Mouse (Mus musculus): ENCODE results near the gene Smg9. TPM values are rescaled to one million over a fixed set of nuclear protein-coding genes. Genes with fewer than 3 reads are reported as not detected.

Gene Smg9
- 30.2 and 33.3 TPM in 2 replicates for polyA plus RNA-seq (2015; fragmentation: Nextera tagmentation; extraction: Ambion mirVana)

GRCm38 (mm10) chr7:24399256-24400081 is at the start of gene Smg9:
Gene Smg9, plus strand, starts transcription at chr7:24399619.
- peak; percentile 100 for DNase-seq (ENCODE audit: low spot score)

DNA sequence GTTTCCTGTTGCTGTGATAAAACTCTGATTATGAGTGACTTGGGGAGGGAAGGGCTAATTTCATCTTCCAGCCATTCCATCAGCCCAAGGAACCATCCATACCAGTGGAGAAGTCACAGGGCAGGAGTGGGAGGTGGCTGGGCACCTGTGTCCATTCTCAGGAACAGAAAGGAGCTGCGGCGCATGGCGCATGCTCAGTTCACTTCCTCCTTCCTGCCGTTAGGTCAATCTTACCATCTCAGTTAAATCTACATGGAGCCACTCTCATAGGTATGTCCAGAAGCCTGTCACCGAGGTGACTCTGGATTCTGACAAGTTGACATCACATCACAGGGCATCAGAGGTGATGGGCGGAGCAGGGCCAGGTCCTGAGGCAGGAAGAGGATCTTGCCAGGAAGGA is 43.8 kb upstream of the Smg9 start:
- no peak for DNase-seq (ENCODE audit: low spot score)

- no peak for DNase-seq (ENCODE audit: low spot score)
Observed at GRCm38 (mm10) chr7:24356081-24356480, 43.3 kb upstream of the Smg9 start.

DNA sequence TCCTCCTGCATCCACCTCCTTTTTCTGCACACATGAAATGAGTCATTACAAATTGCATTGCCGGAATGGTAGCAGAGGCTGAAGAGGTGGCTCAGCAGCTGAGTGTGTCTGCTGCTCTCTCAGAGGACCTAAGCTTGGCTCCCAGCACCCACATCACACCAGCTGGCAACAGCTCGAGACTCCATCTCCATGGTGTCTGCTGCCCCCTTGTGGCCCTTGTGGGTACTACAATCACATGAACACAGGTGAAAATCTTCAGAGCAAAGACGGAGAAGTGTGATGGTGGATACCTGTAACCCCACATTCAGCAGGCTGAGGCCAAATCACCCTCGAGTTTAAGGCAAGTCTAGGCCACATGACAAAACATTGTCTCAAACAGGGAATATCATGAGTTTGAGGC is 41.5 kb upstream of the Smg9 start:
- DNase-seq (ENCODE audit: low spot score): peak; percentile 31

DNA sequence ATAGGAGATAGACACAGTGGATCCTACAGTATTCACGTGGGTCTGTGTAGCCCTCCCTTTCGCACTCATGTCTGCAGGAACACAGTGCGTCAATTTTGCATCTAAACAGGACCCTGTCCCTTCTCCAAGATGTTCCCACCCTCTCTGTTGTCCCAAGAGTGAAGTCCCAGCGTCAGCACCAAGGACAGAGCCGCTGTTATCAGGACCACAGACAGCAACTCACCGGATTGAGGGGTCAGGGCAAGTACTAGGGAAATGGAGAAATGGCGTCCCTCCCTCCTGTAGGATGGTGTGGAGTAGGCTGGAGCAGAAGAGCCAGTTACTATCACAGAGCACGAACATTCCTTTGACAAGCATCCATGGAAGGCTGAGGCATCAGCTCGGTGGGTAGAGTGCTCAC is 40.1 kb upstream of the Smg9 start:
- DNase-seq (ENCODE audit: low spot score): peak; percentile 38

- DNase-seq (ENCODE audit: low spot score): no peak
Observed at GRCm38 (mm10) chr7:24361001-24361400, 38.4 kb upstream of the Smg9 start.

GRCm38 (mm10) chr7:24363228-24363627 is 36.2 kb upstream of the Smg9 start:
- peak; percentile 61 for DNase-seq (ENCODE audit: low spot score)

- DNase-seq (ENCODE audit: low spot score): peak; percentile 93
Observed at GRCm38 (mm10) chr7:24364827-24365226, 34.6 kb upstream of the Smg9 start.

DNA sequence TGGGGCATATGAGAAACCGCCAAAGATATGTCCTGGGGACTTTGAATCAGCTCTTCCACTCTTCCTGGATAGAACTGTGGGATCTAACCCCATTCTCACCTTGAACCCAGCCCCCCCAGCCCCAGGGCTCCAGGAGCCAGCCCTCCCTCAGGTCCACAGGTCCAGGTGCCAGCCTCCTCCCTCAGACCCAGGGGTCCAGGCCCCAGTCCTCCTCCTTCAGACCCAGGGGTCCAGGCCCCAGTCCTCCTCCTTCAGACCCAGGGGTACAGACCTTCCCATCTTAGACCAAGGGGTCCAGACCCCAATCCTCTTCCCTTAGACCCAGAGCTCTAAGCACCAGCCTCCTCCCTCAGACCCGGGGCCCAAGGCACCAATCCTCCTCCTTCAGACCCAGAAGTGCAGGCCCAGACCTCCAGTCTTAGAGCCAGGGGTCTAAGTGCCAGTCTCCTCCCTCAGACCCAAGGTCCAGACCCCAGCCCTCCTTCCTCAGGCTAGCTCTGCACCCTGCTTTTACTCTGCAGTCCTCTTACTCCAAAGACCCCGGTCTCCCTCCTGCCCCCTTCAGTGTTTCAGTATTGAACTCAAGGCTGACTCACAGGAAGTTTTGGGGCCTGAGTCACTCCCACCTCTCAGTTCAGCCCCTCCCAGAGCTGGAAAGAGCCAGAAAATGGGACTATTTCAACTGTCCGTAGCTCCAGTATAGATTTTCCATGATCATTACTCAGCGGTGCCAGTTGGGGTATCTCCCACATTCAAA is 34.0 kb upstream of the Smg9 start:
- no peak for DNase-seq (ENCODE audit: low spot score)

DNA sequence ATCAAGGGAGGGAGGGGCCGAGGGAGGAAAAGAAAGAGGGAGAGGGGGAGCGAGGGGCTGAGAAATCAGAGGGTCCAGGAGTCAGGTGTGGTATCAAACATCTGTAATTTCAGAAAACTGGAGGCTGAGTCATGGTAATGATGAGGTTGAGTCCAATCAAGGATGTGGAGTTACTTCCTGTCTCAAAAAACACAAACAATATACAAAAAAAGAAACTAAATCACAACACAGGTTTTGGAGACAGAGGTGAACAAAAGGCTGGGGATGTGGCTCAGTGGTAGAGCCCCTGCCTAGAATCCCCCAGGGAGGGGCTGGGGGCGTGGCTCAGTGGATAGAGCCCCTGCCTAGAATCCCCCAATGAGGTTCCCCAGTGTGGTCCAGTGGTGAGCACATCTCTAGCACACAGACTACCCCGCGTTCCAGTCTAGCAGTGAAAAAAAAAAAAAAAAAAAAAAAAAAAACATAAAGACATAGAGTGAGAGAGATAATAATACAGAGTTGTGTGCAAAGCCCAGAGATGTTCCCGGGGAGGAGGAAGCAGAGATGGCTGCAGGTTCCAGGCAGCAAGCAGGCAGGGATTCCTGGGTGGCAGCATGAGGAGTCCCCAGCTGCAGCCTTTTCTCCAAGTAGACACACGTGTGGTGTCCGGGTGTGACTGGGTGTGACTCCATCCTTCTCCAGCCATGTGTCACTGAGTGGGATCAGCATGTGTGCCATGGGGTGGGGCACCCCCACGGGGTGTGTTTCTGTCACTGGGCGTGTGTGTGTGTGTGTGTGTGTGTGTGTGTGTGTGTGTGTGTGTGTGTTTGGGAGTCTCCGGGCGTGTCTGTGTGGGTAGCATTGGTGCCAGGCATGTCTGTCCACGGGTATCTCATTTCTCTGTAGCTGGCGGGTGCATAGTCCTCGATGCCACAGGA is 32.4 kb upstream of the Smg9 start:
- no peak for DNase-seq (ENCODE audit: low spot score)

DNA sequence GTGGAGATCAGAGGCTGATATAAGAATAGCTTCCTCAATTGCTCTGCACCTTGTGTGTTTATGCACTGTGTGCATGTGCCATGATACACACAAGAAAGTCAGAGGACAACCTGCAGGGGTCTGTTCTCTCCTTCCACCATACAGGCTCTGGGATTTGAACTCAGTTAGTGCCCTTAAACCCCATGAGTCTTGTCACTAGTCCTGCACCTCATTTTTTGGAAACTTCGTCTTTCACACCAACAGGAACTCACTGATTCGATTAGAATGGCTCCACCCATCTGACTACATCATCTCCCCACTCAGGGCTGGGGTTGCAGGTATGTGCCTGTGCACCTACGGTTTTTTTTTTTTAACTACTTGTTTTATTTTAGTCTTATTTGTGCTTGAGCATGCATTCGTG is 31.2 kb upstream of the Smg9 start:
- DNase-seq (ENCODE audit: low spot score): no peak

GRCm38 (mm10) chr7:24368946-24369345 is 30.5 kb upstream of the Smg9 start:
- peak; percentile 49 for DNase-seq (ENCODE audit: low spot score)

GRCm38 (mm10) chr7:24369731-24370541 is 29.5 kb upstream of the Smg9 start, which contains the start of gene Kcnn4:
Gene Kcnn4, plus strand, starts transcription at chr7:24370263.
- peak; percentile 89 for DNase-seq (ENCODE audit: low spot score)

GRCm38 (mm10) chr7:24371012-24371808 is 28.2 kb upstream of the Smg9 start:
- DNase-seq (ENCODE audit: low spot score): peak; percentile 30

GRCm38 (mm10) chr7:24371809-24372145 is 27.6 kb upstream of the Smg9 start:
- DNase-seq (ENCODE audit: low spot score): no peak

- DNase-seq (ENCODE audit: low spot score): no peak
Observed at GRCm38 (mm10) chr7:24372300-24372699, 27.1 kb upstream of the Smg9 start.

DNA sequence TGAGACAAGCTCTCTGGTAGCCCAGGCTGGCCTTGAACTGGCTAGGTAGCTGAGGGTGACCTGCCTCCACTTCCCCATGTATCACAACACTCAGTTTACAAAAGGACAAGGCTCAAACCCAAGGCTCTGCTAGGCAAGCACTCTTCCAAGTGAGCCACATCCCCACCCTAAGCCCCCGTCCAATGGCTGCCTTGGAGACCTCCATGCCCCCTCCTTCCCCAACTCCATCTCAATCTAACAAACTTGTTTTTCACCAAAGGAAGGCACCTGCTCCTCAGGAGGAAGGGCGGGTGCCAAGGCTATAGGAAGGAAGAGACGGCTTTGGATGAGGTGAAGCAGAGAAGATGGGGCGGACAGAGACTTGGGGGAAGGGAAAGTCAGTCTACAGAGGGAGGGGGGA is 26.6 kb upstream of the Smg9 start:
- DNase-seq (ENCODE audit: low spot score): peak; percentile 55

DNA sequence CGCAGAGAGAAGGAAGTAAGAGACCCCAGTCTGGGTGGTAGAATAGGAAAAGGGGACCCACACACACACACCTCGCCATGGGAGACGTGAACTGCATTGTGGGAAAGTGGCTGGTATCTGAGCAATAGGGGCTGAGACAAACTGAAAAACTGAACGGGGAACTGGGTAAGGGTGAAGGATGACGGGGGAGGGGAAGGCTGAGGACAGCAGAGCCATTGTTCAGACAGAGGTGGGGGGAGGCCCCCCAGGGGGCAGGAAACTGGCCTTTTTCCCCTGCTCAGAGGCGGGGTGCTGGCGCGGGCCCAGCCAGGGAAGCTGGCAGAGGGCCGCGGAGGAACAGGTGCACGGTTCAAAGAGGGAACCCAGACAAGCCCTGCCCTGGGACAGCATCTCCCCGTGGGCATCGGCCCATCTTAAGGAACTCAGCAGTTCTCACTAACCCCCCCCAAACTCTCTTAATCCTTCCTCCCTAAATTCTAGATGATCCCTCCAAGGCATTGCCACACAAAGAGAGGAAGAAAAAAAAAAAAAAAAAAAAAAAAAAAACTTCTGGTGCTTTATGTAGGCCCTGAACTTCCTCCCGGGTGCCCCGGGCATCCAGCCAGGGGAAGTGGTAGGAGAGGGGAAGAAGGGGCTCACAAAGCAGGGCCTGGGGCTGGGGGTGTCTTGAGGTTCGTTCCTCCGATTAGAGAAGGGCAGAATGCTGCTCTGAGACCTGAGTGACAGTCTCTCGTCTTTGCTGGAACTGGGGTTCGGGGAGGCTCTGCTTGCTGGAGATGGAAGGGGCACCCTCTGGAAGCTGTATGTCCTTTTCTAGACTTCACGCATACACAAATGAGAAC is 25.7 kb upstream of the Smg9 start:
- DNase-seq (ENCODE audit: low spot score): peak; percentile 84

DNA sequence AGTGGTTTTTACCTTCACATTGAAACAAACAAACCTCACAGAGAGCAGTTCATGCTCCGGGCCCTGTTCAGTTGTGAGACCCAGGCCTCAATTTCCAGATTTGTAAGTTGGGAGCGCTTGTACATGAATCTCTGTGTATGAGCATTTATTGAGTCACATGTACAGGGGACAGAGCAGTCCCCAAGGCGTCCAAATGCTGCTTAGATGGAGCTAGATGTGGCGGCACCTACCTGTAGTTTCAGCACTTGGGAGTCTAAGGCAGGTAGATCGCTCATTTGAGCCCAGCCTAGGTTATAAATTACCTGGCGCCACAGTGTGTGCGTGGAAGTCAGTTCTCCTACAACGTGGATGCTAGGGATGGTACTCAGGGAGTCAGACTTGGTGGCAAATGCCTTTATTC is 23.0 kb upstream of the Smg9 start:
- no peak for DNase-seq (ENCODE audit: low spot score)
